Mouse (Mus musculus) cortical plate, adult 2 months (tissue): ENCODE data around the gene Lpar3.

Experiments
- CTCF ChIP-seq: fragments of 200-500 bp; IDR thresholded peaks from 2 replicates; pipeline ENCODE4 v1.5.1; 2011; ENCODE audit warnings: mild to moderate bottlenecking, control low read depth, low read length; ENCODE audit not compliant: insufficient read depth; ENCODE audit errors: extremely low read depth
- POLR2A ChIP-seq: fragments of 200-500 bp; IDR thresholded peaks from 2 replicates; pipeline ENCODE4 v1.6.1; 2011; ENCODE audit warnings: mild to moderate bottlenecking, low read length, control low read depth; ENCODE audit not compliant: insufficient read depth; ENCODE audit errors: extremely low read depth

- TF ChIP-seq POLR2A = no peak
- no peak for TF ChIP-seq CTCF
These were observed 43.4 kb downstream of the Lpar3 start for GRCm38 (mm10) chr3:146264146-146264545.
